Mouse (Mus musculus): ENCODE measurements around the gene Olfr222. TPM values are rescaled to one million over a fixed set of nuclear protein-coding genes. Genes with fewer than 3 reads are reported as not detected.

Gene Olfr222
- polyA plus RNA-seq, 1 experiment = 0.15 TPM

- H3K4me1 ChIP-seq (ENCODE audit: control insufficient read depth, insufficient read depth, low read length) = no peaks in the 10 kb centered on the region
- H3K36me3 ChIP-seq (ENCODE audit: control insufficient read depth, insufficient read depth, low read length) = no peaks in the 10 kb centered on the region
- H3K27ac ChIP-seq (ENCODE audit: control insufficient read depth, insufficient read depth, low read depth, low read length) = no peak overlapping the region
- H3K27me3 ChIP-seq (ENCODE audit: control insufficient read depth, insufficient read depth, low read length) = no peaks in the 10 kb centered on the region
- no peak for TF ChIP-seq CTCF (IDR thresholded peaks at IDR 0.05; ENCODE audit: control insufficient read depth, insufficient read depth, insufficient replicate concordance, low read depth, low read length)
- no peak for TF ChIP-seq POLR2A (IDR thresholded peaks at IDR 0.05; ENCODE audit: control insufficient read depth, low read depth, low read length)
- no peak overlapping the region for H3K4me3 ChIP-seq (ENCODE audit: control insufficient read depth, low read depth, low read length)
These were observed 23.2 kb upstream of the Olfr222 start for GRCm38 (mm10) chr11:59599211-59599610.

GRCm38 (mm10) chr11:59596950-59597349, 20.9 kb upstream of the Olfr222 start:
- TF ChIP-seq POLR2A (IDR thresholded peaks at IDR 0.05; ENCODE audit: control insufficient read depth, low read depth, low read length) (no peak), CTCF (IDR thresholded peaks at IDR 0.05; ENCODE audit: control insufficient read depth, insufficient read depth, insufficient replicate concordance, low read depth, low read length) (no peak)
- H3K4me3 ChIP-seq (ENCODE audit: control insufficient read depth, low read depth, low read length) = no peak overlapping the region

DNA sequence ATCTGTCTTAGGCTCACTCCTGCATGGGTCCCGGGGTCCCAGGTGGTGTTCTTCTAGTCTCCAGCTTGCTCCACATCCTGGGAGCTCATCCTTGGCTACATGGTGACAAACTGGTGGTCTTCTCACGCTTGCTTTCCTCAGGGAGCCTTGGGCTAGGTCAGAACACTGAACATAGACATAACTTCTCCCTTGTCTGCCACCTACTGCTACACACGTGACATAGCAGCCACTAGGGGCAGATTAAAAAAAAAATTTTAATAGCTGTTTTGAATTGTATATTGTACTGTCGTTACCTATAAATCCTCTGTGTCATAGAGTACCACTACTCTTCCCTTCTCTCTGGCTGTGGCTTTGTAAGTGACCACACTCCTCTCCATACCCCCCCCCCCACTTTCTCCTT, 20.1 kb upstream of the Olfr222 start:
- TF ChIP-seq CTCF (IDR thresholded peaks at IDR 0.05; ENCODE audit: control insufficient read depth, insufficient read depth, insufficient replicate concordance, low read depth, low read length) (no peak), POLR2A (IDR thresholded peaks at IDR 0.05; ENCODE audit: control insufficient read depth, low read depth, low read length) (no peak)

More at GRCm38 (mm10) chr11:59596950-59597349, 20.9 kb upstream of the Olfr222 start:
- no peak overlapping the region for H3K27ac ChIP-seq (ENCODE audit: control insufficient read depth, insufficient read depth, low read depth, low read length)
- H3K4me1 ChIP-seq (ENCODE audit: control insufficient read depth, insufficient read depth, low read length) = no peaks in the 10 kb centered on the region
- H3K27me3 ChIP-seq (ENCODE audit: control insufficient read depth, insufficient read depth, low read length) = no peaks in the 10 kb centered on the region
- H3K36me3 ChIP-seq (ENCODE audit: control insufficient read depth, insufficient read depth, low read length) = no peaks in the 10 kb centered on the region

GRCm38 (mm10) chr11:59593189-59593588, 17.2 kb upstream of the Olfr222 start, which contains the start of gene Olfr223:
Gene Olfr223, minus strand, starts transcription at chr11:59593289.
- H3K27ac ChIP-seq (ENCODE audit: control insufficient read depth, insufficient read depth, low read depth, low read length) = no peak within 1 kb of the TSS

More for the DNA sequence above, 20.1 kb upstream of the Olfr222 start:
- Histone ChIP-seq H3K27me3 (ENCODE audit: control insufficient read depth, insufficient read depth, low read length) (no peaks in the 10 kb centered on the region), H3K4me3 (ENCODE audit: control insufficient read depth, low read depth, low read length) (no peak overlapping the region), H3K4me1 (ENCODE audit: control insufficient read depth, insufficient read depth, low read length) (no peaks in the 10 kb centered on the region), H3K27ac (ENCODE audit: control insufficient read depth, insufficient read depth, low read depth, low read length) (no peak overlapping the region), H3K36me3 (ENCODE audit: control insufficient read depth, insufficient read depth, low read length) (no peaks in the 10 kb centered on the region)

GRCm38 (mm10) chr11:59589496-59589895, 13.5 kb upstream of the Olfr222 start:
- Histone ChIP-seq H3K4me3 (ENCODE audit: control insufficient read depth, low read depth, low read length) (no peak overlapping the region), H3K27ac (ENCODE audit: control insufficient read depth, insufficient read depth, low read depth, low read length) (no peak overlapping the region), H3K36me3 (ENCODE audit: control insufficient read depth, insufficient read depth, low read length) (no peaks in the 10 kb centered on the region), H3K27me3 (ENCODE audit: control insufficient read depth, insufficient read depth, low read length) (no peaks in the 10 kb centered on the region), H3K4me1 (ENCODE audit: control insufficient read depth, insufficient read depth, low read length) (no peaks in the 10 kb centered on the region)
- TF ChIP-seq CTCF (IDR thresholded peaks at IDR 0.05; ENCODE audit: control insufficient read depth, insufficient read depth, insufficient replicate concordance, low read depth, low read length) = no peak
- no peak for TF ChIP-seq POLR2A (IDR thresholded peaks at IDR 0.05; ENCODE audit: control insufficient read depth, low read depth, low read length)

More at GRCm38 (mm10) chr11:59593189-59593588, 17.2 kb upstream of the Olfr222 start, which contains the start of gene Olfr223:
- H3K4me1 ChIP-seq (ENCODE audit: control insufficient read depth, insufficient read depth, low read length) = no peaks in the 10 kb centered on the region
- no peak for TF ChIP-seq POLR2A (IDR thresholded peaks at IDR 0.05; ENCODE audit: control insufficient read depth, low read depth, low read length)
- H3K27me3 ChIP-seq (ENCODE audit: control insufficient read depth, insufficient read depth, low read length) = no peaks in the 10 kb centered on the region
- no peak within 1 kb of the TSS for H3K4me3 ChIP-seq (ENCODE audit: control insufficient read depth, low read depth, low read length)
- H3K36me3 ChIP-seq (ENCODE audit: control insufficient read depth, insufficient read depth, low read length) = no peaks in the 10 kb centered on the region

- H3K27me3 ChIP-seq (ENCODE audit: control insufficient read depth, insufficient read depth, low read length) = no peaks in the 10 kb centered on the region
- H3K27ac ChIP-seq (ENCODE audit: control insufficient read depth, insufficient read depth, low read depth, low read length) = no peak overlapping the region
- no peak overlapping the region for H3K4me3 ChIP-seq (ENCODE audit: control insufficient read depth, low read depth, low read length)
- no peaks in the 10 kb centered on the region for H3K4me1 ChIP-seq (ENCODE audit: control insufficient read depth, insufficient read depth, low read length)
- H3K36me3 ChIP-seq (ENCODE audit: control insufficient read depth, insufficient read depth, low read length) = no peaks in the 10 kb centered on the region
- TF ChIP-seq POLR2A (IDR thresholded peaks at IDR 0.05; ENCODE audit: control insufficient read depth, low read depth, low read length) = no peak
- TF ChIP-seq CTCF (IDR thresholded peaks at IDR 0.05; ENCODE audit: control insufficient read depth, insufficient read depth, insufficient replicate concordance, low read depth, low read length) = no peak
These were observed 8.5 kb upstream of the Olfr222 start for GRCm38 (mm10) chr11:59584539-59584938.

DNA sequence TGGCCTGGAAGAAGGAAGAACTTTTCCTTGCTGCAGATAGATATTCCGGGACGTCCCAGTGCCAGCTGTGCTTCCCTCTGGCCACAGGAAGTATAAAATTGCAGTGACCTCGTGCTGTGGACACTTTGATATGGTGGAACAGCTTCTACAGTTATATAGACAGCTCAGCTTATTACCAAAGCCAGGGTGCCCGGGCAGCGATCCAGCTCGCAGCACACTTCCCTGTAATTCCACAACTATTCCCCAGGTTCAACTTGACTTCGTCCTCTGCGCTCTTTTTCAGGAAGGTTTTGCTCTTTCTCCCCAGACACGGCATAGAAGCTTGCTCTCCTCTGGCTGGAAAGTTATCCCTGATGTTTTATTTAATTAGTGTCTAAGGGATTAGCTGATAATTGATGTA, 309 bp downstream of the Olfr222 start:
- H3K4me1 ChIP-seq (ENCODE audit: control insufficient read depth, insufficient read depth, low read length) = no peaks in the 10 kb centered on the region
- TF ChIP-seq CTCF (IDR thresholded peaks at IDR 0.05; ENCODE audit: control insufficient read depth, insufficient read depth, insufficient replicate concordance, low read depth, low read length) = no peak
- TF ChIP-seq POLR2A (IDR thresholded peaks at IDR 0.05; ENCODE audit: control insufficient read depth, low read depth, low read length) = no peak
- H3K27ac ChIP-seq (ENCODE audit: control insufficient read depth, insufficient read depth, low read depth, low read length) = no peak overlapping the region
- H3K36me3 ChIP-seq (ENCODE audit: control insufficient read depth, insufficient read depth, low read length) = no peaks in the 10 kb centered on the region
- H3K27me3 ChIP-seq (ENCODE audit: control insufficient read depth, insufficient read depth, low read length) = no peaks in the 10 kb centered on the region
- H3K4me3 ChIP-seq (ENCODE audit: control insufficient read depth, low read depth, low read length) = no peak overlapping the region

- Histone ChIP-seq H3K27ac (ENCODE audit: control insufficient read depth, insufficient read depth, low read depth, low read length) (no peak overlapping the region), H3K4me1 (ENCODE audit: control insufficient read depth, insufficient read depth, low read length) (no peaks in the 10 kb centered on the region; the same call in 1 of the 2 replicates), H3K4me3 (ENCODE audit: control insufficient read depth, low read depth, low read length) (no peak overlapping the region), H3K36me3 (ENCODE audit: control insufficient read depth, insufficient read depth, low read length) (no peaks in the 10 kb centered on the region), H3K27me3 (ENCODE audit: control insufficient read depth, insufficient read depth, low read length) (no peaks in the 10 kb centered on the region)
- TF ChIP-seq POLR2A (IDR thresholded peaks at IDR 0.05; ENCODE audit: control insufficient read depth, low read depth, low read length) (no peak), CTCF (IDR thresholded peaks at IDR 0.05; ENCODE audit: control insufficient read depth, insufficient read depth, insufficient replicate concordance, low read depth, low read length) (peak; percentile 17; the same call in 1 of the 2 replicates)
These were observed 6.7 kb downstream of the Olfr222 start for GRCm38 (mm10) chr11:59569306-59569705.
